Mouse (Mus musculus) embryonic facial prominence, embryonic 12.5 days (tissue): ENCODE data around the gene Pcbd2. TPM values are rescaled to one million over a fixed set of nuclear protein-coding genes. Genes with fewer than 3 reads are reported as not detected.

Source experiments
- polyA plus RNA-seq: library from polyadenylated mRNA; unstranded; fragments of >200 nt; fragmentation: Nextera tagmentation; extraction: Ambion mirVana; gene quantifications from 2 replicates; pipeline ENCODE4 v1.2.1, GENCODE M21; 2016

The Pcbd2 gene
- polyA plus RNA-seq, 1 experiment from 2014 or later: 56.6 TPM

Other genes with a start within 250 kb of the Pcbd2 start
- gene Dbn1, start 239.3 kb upstream of the Pcbd2 start, polyA plus RNA-seq: 383 and 387 TPM in 2 replicates
- 172 and 182 TPM in 2 replicates for gene Pdlim7, start 213.7 kb upstream of the Pcbd2 start, polyA plus RNA-seq
- 2.5 and 3.0 TPM in 2 replicates for gene Dok3, start 198.1 kb upstream of the Pcbd2 start, polyA plus RNA-seq
- gene Ddx41, start 190.7 kb upstream of the Pcbd2 start, polyA plus RNA-seq: 78.5 and 80.3 TPM in 2 replicates
- 59.5 and 65.6 TPM in 2 replicates for gene Fam193b, start 156.2 kb upstream of the Pcbd2 start, polyA plus RNA-seq
- gene Tmed9, start 153.6 kb upstream of the Pcbd2 start, polyA plus RNA-seq: 120 and 127 TPM in 2 replicates
- gene B4galt7, start 127.5 kb upstream of the Pcbd2 start, polyA plus RNA-seq: 35.3 and 38.9 TPM in 2 replicates
- 67.0 and 69.7 TPM in 2 replicates for gene Caml, start 104.4 kb upstream of the Pcbd2 start, polyA plus RNA-seq
- gene Ddx46, start 92.3 kb upstream of the Pcbd2 start, polyA plus RNA-seq: 42.4 and 45.6 TPM in 2 replicates
- 83.6 and 83.9 TPM in 2 replicates for gene B230219D22Rik, start 34.2 kb upstream of the Pcbd2 start, polyA plus RNA-seq
- 99.8 and 103 TPM in 2 replicates for gene Txndc15, start 12.7 kb upstream of the Pcbd2 start, polyA plus RNA-seq
- not detected in 2 replicates for gene Catsper3, start 57.2 kb downstream of the Pcbd2 start, polyA plus RNA-seq
- gene Pitx1, start 108.8 kb downstream of the Pcbd2 start, polyA plus RNA-seq: 99.0 and 157 TPM in 2 replicates